Mouse (Mus musculus) ES-E14 (cell line): ENCODE data around the gene Stam. TPM values are rescaled to one million over a fixed set of nuclear protein-coding genes. Genes with fewer than 3 reads are reported as not detected.
A peak's percentile ranks its signal among the peaks of the same experiment; 100 is the strongest.

Experiments
- DNase-seq: peaks from one replicate; pipeline ENCODE4 v3.0.0-alpha.2; 2013; ENCODE audit warnings: low read depth, low spot score
- H3K27ac ChIP-seq: 2 replicates; pipeline ENCODE4 v1.5.1; 2012; ENCODE audit warnings: low read depth, mild to moderate bottlenecking, low read length, moderate library complexity, mixed read lengths; ENCODE audit not compliant: poor library complexity, insufficient read depth, severe bottlenecking
- H3K36me3 ChIP-seq: 2 replicates; pipeline ENCODE4 v1.6.1; 2012; ENCODE audit warnings: mild to moderate bottlenecking, low read length, moderate library complexity, mixed read lengths; ENCODE audit not compliant: control insufficient read depth, poor library complexity, insufficient read depth, severe bottlenecking
- H3K4me1 ChIP-seq, 2 experiments: fragments of 150-350 bp in 1 of 2; sonication (generic) in 1 of 2; 2 replicates each; pipeline ENCODE4 v1.6.1; 2012; ENCODE audit warnings: low read length in 2 of 2, mild to moderate bottlenecking in 1 of 2, mixed read lengths in 1 of 2; ENCODE audit not compliant: control insufficient read depth in 2 of 2, insufficient read depth in 2 of 2, poor library complexity in 1 of 2
- H3K4me3 ChIP-seq, 2 experiments: fragments of 150-350 bp in 1 of 2; sonication (generic) in 1 of 2; 2 replicates each; pipeline ENCODE4 v1.5.1; 2012; ENCODE audit warnings: low read length in 2 of 2, low read depth in 1 of 2, mild to moderate bottlenecking in 1 of 2, mixed read lengths in 1 of 2; ENCODE audit not compliant: insufficient read depth in 1 of 2, poor library complexity in 1 of 2, severe bottlenecking in 1 of 2
- H3K9ac ChIP-seq: 2 replicates; pipeline ENCODE4 v1.6.1; 2012; ENCODE audit warnings: low read depth, mild to moderate bottlenecking, low read length, mixed read lengths; ENCODE audit not compliant: poor library complexity, insufficient read depth, severe bottlenecking
- H3K9me3 ChIP-seq: fragments of 150-350 bp; sonication (generic); 2 replicates; pipeline ENCODE4 v1.6.1; 2012; ENCODE audit warnings: low read depth, mild to moderate bottlenecking, low read length; ENCODE audit not compliant: control insufficient read depth, insufficient read depth
- CHD2 ChIP-seq: IDR thresholded peaks from 2 replicates; pipeline ENCODE4 v1.6.1; 2014; ENCODE audit warnings: mild to moderate bottlenecking, low read depth, low read length, inconsistent platforms
- HCFC1 ChIP-seq: IDR thresholded peaks from 2 replicates; pipeline ENCODE4 v1.6.1; 2012; ENCODE audit warnings: low read length, inconsistent platforms, borderline replicate concordance; ENCODE audit not compliant: insufficient read depth
- MAFK ChIP-seq: IDR thresholded peaks from 2 replicates; pipeline ENCODE4 v1.6.1; 2014; ENCODE audit warnings: mild to moderate bottlenecking, low read depth, low read length, inconsistent platforms; ENCODE audit not compliant: insufficient read depth
- ZC3H11A ChIP-seq: IDR thresholded peaks from 2 replicates; pipeline ENCODE4 v1.6.1; 2012; ENCODE audit warnings: low read depth, mild to moderate bottlenecking, inconsistent platforms, low read length, borderline replicate concordance
- ZNF384 ChIP-seq: IDR thresholded peaks from 2 replicates; pipeline ENCODE4 v1.6.1; 2012; ENCODE audit warnings: low read depth, low read length, inconsistent platforms
- in situ Hi-C, 2 experiments: fragments of 600-800 bp; cut with MboI; formaldehyde crosslinking; loops; one replicate each; pipeline ENCODE4 v1.15.1; 2025; ENCODE audit warnings: low sequenced_read_pairs in 2 of 2, inconsistent platforms in 1 of 2; ENCODE audit not compliant: unreplicated experiment in 2 of 2
- total RNA-seq: library from RNA; depleted of rRNA; stranded (reverse); fragments of 300-350 nt; gene quantifications from 2 replicates; pipeline ENCODE4 v1.2.3, GENCODE M21; 2012

The Stam gene
- total RNA-seq, 1 experiment = 40.5 TPM

DNA sequence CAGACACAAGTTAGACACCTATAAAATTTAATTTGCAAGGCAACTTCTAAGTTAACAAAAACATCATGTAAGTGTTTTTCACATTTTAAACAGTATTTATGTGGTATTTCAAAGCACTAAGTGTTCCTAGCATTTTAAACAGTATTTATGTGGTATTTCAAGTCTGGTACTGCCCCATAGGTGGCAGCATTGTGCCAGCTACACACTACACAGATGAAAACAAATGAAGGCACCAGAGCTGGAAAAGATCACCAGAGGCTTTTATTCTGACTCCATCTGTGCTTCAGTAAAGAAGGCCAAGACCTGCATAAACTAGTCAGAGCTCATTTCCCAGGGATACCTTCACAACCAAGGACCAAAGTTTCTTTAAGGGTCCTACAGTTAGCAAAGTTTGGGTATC, 25.5 kb upstream of the Stam start:
- TF ChIP-seq ZC3H11A = peak; percentile 66
- no peak for TF ChIP-seq ZNF384

DNA sequence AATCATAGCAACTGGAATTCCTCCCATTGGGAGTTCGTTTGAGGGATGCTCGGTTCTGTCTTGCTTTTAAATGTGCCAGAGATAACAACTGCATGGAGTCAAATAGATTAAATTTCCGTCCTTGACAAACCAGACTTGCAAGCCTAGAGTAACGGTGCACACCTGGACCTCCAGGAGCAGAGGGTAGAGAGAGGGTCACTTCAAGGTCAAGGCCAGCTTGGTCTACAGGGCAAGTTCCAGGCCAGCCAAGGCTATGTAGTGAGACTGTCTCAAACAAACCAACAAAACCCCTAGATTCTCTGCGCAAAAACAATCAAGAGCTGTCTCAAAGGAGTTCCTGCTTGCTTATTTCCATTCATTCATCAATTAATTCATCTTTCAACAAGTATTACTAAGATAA, 25.1 kb upstream of the Stam start:
- no peak for DNase-seq
- no peak overlapping the region for H3K9ac ChIP-seq
- H3K4me1 ChIP-seq = no peaks in the 10 kb centered on the region
- in situ Hi-C loops = loop anchor here in 1 of 2 experiments (5.0 kb wide), 1 partner anchor 243 kb away; no protein-coding TSS in a partner anchor
- H3K4me3 ChIP-seq = no peak overlapping the region
- H3K36me3 ChIP-seq = no peaks in the 10 kb centered on the region
- TF ChIP-seq MAFK (no peak), HCFC1 (no peak), ZNF384 (no peak), ZC3H11A (no peak), CHD2 (no peak)
- no peak overlapping the region for H3K27ac ChIP-seq
- no peaks in the 10 kb centered on the region for H3K9me3 ChIP-seq

More for the DNA sequence above, 25.5 kb upstream of the Stam start:
- Histone ChIP-seq H3K4me3 (no peak overlapping the region), H3K4me1 (no peaks in the 10 kb centered on the region), H3K36me3 (no peaks in the 10 kb centered on the region), H3K9me3 (no peaks in the 10 kb centered on the region), H3K9ac (no peak overlapping the region), H3K27ac (no peak overlapping the region)
- in situ Hi-C loops = loop anchor here in 1 of 2 experiments (5.0 kb wide), 1 partner anchor 244 kb away; no protein-coding TSS in a partner anchor
- peak; percentile 40 for DNase-seq

DNA sequence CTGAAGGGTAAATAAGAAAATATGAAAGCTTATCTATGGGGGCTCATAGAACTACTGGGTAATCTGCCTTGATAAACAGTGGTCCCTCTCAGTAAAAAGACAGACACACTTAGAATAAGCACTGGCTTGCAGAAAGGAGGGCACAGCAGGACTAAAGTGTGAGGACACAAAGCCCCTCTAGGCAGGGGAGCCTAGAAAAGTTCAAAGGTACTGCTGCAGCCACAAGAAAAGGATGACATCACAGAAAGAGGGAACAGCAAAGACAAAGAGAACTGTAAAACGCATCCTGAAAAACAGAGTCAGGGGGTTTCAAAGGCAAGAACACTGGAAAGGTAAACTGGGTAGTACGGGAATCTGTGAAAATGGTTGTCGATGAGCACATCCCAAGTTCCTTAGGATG, 20.3 kb upstream of the Stam start:
- Histone ChIP-seq H3K9ac (no peak overlapping the region), H3K27ac (no peak overlapping the region), H3K36me3 (no peaks in the 10 kb centered on the region), H3K9me3 (no peaks in the 10 kb centered on the region), H3K4me1 (no peaks in the 10 kb centered on the region), H3K4me3 (no peak overlapping the region)
- TF ChIP-seq MAFK = no peak
- TF ChIP-seq ZC3H11A = no peak
- no peak for TF ChIP-seq HCFC1
- TF ChIP-seq ZNF384 = no peak
- no peak for TF ChIP-seq CHD2
- DNase-seq = no peak
- in situ Hi-C loops = no loop called here

DNA sequence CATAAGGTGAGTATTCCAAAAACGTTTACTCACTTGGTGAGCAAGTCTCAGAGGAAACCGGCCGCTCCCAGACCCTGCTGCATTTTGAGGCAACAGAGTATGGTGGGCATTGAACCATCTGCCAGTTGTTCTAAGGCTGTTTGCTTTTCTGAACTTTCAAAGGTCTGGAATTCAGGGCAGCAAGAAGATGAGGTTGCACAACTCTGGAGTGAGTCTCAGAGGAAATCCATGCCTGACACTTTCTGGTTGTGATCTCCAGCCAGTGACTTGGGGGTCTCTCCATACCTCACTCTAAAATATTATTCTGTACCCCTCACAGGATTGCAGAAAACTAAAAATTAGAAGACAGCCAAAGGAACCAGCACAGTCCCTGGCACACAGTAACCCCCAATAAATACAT, 19.7 kb upstream of the Stam start:
- H3K9ac ChIP-seq = no peak overlapping the region
- H3K4me1 ChIP-seq = no peaks in the 10 kb centered on the region
- H3K36me3 ChIP-seq = no peaks in the 10 kb centered on the region
- in situ Hi-C loops = no loop called here
- TF ChIP-seq MAFK (no peak), HCFC1 (no peak), ZNF384 (no peak), ZC3H11A (no peak), CHD2 (no peak)
- no peak overlapping the region for H3K4me3 ChIP-seq
- H3K27ac ChIP-seq = no peak overlapping the region
- no peaks in the 10 kb centered on the region for H3K9me3 ChIP-seq
- no peak for DNase-seq

DNA sequence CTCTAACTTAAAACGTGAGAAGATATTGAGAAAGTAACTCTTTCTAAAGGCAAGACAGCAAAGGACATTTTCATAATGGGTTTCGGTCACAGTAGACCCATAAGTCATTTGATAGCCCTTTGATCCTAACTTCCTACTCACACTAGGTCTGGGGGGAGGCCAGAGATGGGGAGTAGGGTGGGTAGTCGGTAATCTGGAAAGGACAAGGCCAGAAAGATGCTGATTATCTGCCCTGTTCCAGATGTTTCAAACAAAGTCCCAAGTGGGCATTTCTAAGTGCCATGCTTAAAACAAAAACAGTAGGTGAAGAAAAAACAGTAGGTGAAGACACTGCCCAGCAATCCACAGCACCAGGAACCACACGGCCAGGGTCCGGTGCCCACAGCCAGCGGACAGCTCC, 19.2 kb upstream of the Stam start:
- Histone ChIP-seq H3K9ac (peak overlapping the region; percentile 88), H3K27ac (no peak overlapping the region), H3K4me1 (no peaks in the 10 kb centered on the region), H3K9me3 (no peaks in the 10 kb centered on the region), H3K36me3 (no peaks in the 10 kb centered on the region), H3K4me3 (peak overlapping the region; percentile 72 to 92)
- DNase-seq = no peak
- in situ Hi-C loops = no loop called here
- no peak for TF ChIP-seq ZNF384
- no peak for TF ChIP-seq ZC3H11A
- TF ChIP-seq MAFK = no peak
- TF ChIP-seq HCFC1 = no peak
- no peak for TF ChIP-seq CHD2
